ENCODE assay signal across 9 mouse cellular contexts in genomic region chr12:109542011-109542410, GRCm38 (mm10). TPM values are rescaled to one million over a fixed set of nuclear protein-coding genes. Genes with fewer than 3 reads are reported as not detected.
DNase-seq lines count a peak whose midpoint lies in the region; ATAC-seq lines count a peak whose summit lies in the region.
"Had no signal": no experiment of that assay in that cellular context is flagged by ENCODE, and none has a peak within 500 bp of the region (broad histone marks: within the 10 kb centered on the region; RNA-seq: fewer than 3 reads in every experiment).

No protein-coding gene starts in this region.

- WGBS in embryonic facial prominence, embryonic 15.5 days: 48% methylated on average over 14 of the region's 14 CpGs
- 55% methylated on average over 14 of the region's 14 CpGs for WGBS in limb, embryonic 13.5 days

- H3K4me2 ChIP-seq in embryonic facial prominence, embryonic 15.5 days (replicated peaks): peak overlapping the region; percentile 40
- peak overlapping the region; percentile 58 for H3K4me2 ChIP-seq in limb, embryonic 13.5 days (replicated peaks)

- peak; percentile 44 for DNase-seq in left cerebral cortex, postnatal 4 days
- no peak for DNase-seq in left cerebral cortex, postnatal 36 days (ENCODE audit: low spot score in 2 of 2)
- DNase-seq in splenic B cell, adult 2 months (ENCODE audit: low read depth, low spot score): peak; percentile 5
- no peak for DNase-seq in embryo, embryonic 10.5 days (ENCODE audit: low spot score)
- DNase-seq in ovary, adult 18-20 months (ENCODE audit: low spot score): no peak

- no peak for ATAC-seq in embryonic facial prominence, embryonic 15.5 days (ENCODE audit: insufficient number of reproducible peaks, low FRiP score, low TSS enrichment, low read depth)
- no peak for ATAC-seq in limb, embryonic 13.5 days (ENCODE audit: low FRiP score, low read depth)

- H3K9me3 ChIP-seq in embryonic facial prominence, embryonic 15.5 days (replicated peaks): peaks cover 27% of the 10 kb centered on the region
- H3K9me3 ChIP-seq in limb, embryonic 13.5 days: peaks cover 50% of the 10 kb centered on the region

- no peak overlapping the region for H3K27ac ChIP-seq in brown adipose tissue, adult 24 weeks (replicated peaks; ENCODE audit: low read depth, low read length)
- peak overlapping the region; percentile 74 for H3K27ac ChIP-seq in embryonic facial prominence, embryonic 15.5 days (replicated peaks)
- peak overlapping the region; percentile 74; the same call in 1 of the 2 replicates for H3K27ac ChIP-seq in limb, embryonic 13.5 days

- peak overlapping the region; percentile 21 for H3K4me3 ChIP-seq in brown adipose tissue, adult 24 weeks (ENCODE audit: insufficient read depth, low read depth, low read length)
- peak overlapping the region; percentile 50 for H3K4me3 ChIP-seq in embryonic facial prominence, embryonic 15.5 days (replicated peaks)
- H3K4me3 ChIP-seq in limb, embryonic 13.5 days: peak overlapping the region; percentile 56
- H3K4me3 ChIP-seq: myocyte had no signal

- no peaks in the 10 kb centered on the region for H3K27me3 ChIP-seq in embryonic facial prominence, embryonic 15.5 days
- H3K27me3 ChIP-seq in limb, embryonic 13.5 days: no peaks in the 10 kb centered on the region
- H3K27me3 ChIP-seq in splenic B cell, adult 2 months (ENCODE audit: control insufficient read depth, insufficient read depth, low read length, poor library complexity, severe bottlenecking): no peaks in the 10 kb centered on the region

- H3K36me3 ChIP-seq in embryonic facial prominence, embryonic 15.5 days: peaks cover 5% of the 10 kb centered on the region
- H3K36me3 ChIP-seq in limb, embryonic 13.5 days: peaks cover 28% of the 10 kb centered on the region
- no peaks in the 10 kb centered on the region for H3K36me3 ChIP-seq in splenic B cell, adult 2 months (ENCODE audit: control insufficient read depth, insufficient read depth, low read length, poor library complexity, severe bottlenecking)

- H3K4me1 ChIP-seq in brown adipose tissue, adult 24 weeks (ENCODE audit: control insufficient read depth, insufficient read depth, insufficient read length, low read length): no peaks in the 10 kb centered on the region
- peaks cover 8% of the 10 kb centered on the region; the same call in 1 of the 2 replicates for H3K4me1 ChIP-seq in embryonic facial prominence, embryonic 15.5 days
- peaks cover 8% of the 10 kb centered on the region; the same call in 1 of the 2 replicates for H3K4me1 ChIP-seq in limb, embryonic 13.5 days

- intact Hi-C loops in left cerebral cortex, postnatal 4 days (cut with DNase I): loop anchor here (5.0 kb wide), 1 partner anchor 640 kb away; no protein-coding TSS in a partner anchor
- intact Hi-C loops in left cerebral cortex, postnatal 36 days (cut with DNase I): loop anchor here (5.0 to 10.0 kb wide), 2 partner anchors 145 to 637 kb away; no protein-coding TSS in a partner anchor

- H3K9ac ChIP-seq in embryonic facial prominence, embryonic 15.5 days: peak overlapping the region; percentile 40; the same call in 1 of the 2 replicates
- H3K9ac ChIP-seq in limb, embryonic 13.5 days: peak overlapping the region; percentile 79

RNA-seq across cellular contexts. Expression of gene Rtl1, which starts 58.1 kb away (rescaled TPM):
- total RNA-seq in left cerebral cortex, postnatal 4 days (2021): under 1 TPM in 1 of 2 experiments, not detected in 1; 0.34 TPM
- under 1 TPM; 0.10 to 0.32 TPM for total RNA-seq in left cerebral cortex, postnatal 36 days (2021)
- not detected in 2 replicates for polyA plus RNA-seq in brown adipose tissue, adult 24 weeks (2012; ENCODE audit: insufficient read depth, insufficient read length, missing spikeins)
- 3.6 TPM in 2 replicates for polyA plus RNA-seq in embryonic facial prominence, embryonic 15.5 days (2015; fragmentation: Nextera tagmentation; extraction: Ambion mirVana)
- 2.9 and 3.1 TPM in 2 replicates for polyA plus RNA-seq in limb, embryonic 13.5 days (2015; fragmentation: Nextera tagmentation; extraction: Ambion mirVana)
- polyA plus RNA-seq: myocyte had no signal

Comparison
In these comparisons a context has a peak if more than half of its experiments do, and no peak if none do; other contexts are left out.
1. DNase-seq: peak in left cerebral cortex, postnatal 4 days (single experiment) and splenic B cell, adult 2 months (single experiment); none in left cerebral cortex, postnatal 36 days (0 of 2), embryo, embryonic 10.5 days (single experiment) and ovary, adult 18-20 months (single experiment).
2. Peak in every context shown above with its lines, with median percentiles within 50 percentile points of each other: H3K4me3 ChIP-seq.